Mouse (Mus musculus) kidney, postnatal 4 days (tissue): ENCODE data around the gene Uxs1.

Experiments used
- DNase-seq, 2 experiments: peaks; one replicate each; pipeline ENCODE4 v3.0.0; 2021; ENCODE audit warnings: mixed read lengths in 2 of 2

Uxs1 gene

GRCm38 (mm10) chr1:43717967-43718366, 109.6 kb downstream of the Uxs1 start:
- no peak for DNase-seq

- peak; percentile 50 to 60 for DNase-seq
These were observed 112.8 kb downstream of the Uxs1 start for GRCm38 (mm10) chr1:43714841-43715240.

DNA sequence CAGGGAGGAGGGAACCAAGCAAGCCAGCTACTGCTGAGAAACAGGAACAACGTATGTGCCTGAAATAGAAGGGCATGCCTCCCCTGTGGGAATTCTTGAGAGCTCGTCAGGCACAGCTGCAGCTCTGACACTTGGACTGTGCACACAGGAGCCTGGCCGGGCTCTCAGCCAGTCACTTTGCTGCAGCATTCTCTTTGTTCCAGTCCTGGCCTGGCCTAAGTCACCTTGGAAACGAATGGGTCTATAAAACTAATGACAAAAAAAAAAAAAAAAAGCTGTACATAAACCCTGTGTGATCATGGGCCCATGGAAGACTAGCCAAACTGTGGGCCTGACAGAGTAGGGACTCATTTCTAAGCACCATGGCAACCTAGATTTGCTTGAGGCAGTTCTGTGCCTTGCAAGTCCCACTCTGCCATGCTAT, 129.0 kb downstream of the Uxs1 start:
- DNase-seq = peak; percentile 48 to 60
